Mouse (Mus musculus) CH12F3 (cell line): Measurements from ENCODE around the gene Zbtb9.

Experiments used
- in situ Hi-C: fragments of 300-500 bp; cut with MboI; formaldehyde crosslinking; loops from 2 replicates; pipeline ENCODE4 v1.14.3; 2020; ENCODE audit warnings: low sequenced_read_pairs

Gene Zbtb9

GRCm38 (mm10) chr17:27039432-27040102, 66.6 kb downstream of the Zbtb9 start:
- in situ Hi-C loops = no loop called here

DNA sequence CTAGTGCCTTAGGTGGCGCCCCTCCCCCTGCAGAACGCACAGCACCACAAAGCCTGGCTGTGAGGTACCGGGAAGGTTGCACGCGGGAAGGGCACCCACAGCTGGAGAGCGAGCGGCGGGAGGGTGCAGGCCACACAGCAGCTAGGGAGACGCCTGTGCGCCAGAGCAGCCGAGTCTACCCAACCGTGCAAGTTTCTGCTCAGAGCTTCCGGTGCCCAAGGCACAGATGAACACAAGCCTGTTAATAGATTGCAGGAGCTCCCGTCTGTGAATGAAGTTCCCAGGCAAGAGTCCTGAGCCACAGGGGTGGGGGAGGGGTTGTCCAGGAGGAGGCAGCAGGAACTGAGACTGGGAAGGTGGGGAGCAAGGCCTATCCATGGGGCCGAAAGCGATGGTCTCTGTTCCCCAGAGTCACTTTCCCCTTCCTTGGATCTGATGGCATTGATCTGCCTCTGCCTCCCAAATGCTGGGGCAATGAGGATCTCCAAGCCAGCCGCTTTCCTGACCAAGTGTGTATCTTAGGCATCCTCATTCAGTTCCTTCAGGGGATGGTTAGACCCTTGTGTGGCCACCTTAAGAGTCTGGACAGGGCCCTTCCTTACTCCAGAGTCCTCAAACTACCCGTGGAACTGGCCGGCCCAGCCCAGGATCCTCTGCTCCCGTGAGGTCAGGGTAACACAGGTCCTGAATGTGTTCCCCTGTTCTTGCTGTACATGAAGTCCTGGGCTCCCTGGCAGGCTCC, 67.5 kb downstream of the Zbtb9 start:
- in situ Hi-C loops = no loop called here

DNA sequence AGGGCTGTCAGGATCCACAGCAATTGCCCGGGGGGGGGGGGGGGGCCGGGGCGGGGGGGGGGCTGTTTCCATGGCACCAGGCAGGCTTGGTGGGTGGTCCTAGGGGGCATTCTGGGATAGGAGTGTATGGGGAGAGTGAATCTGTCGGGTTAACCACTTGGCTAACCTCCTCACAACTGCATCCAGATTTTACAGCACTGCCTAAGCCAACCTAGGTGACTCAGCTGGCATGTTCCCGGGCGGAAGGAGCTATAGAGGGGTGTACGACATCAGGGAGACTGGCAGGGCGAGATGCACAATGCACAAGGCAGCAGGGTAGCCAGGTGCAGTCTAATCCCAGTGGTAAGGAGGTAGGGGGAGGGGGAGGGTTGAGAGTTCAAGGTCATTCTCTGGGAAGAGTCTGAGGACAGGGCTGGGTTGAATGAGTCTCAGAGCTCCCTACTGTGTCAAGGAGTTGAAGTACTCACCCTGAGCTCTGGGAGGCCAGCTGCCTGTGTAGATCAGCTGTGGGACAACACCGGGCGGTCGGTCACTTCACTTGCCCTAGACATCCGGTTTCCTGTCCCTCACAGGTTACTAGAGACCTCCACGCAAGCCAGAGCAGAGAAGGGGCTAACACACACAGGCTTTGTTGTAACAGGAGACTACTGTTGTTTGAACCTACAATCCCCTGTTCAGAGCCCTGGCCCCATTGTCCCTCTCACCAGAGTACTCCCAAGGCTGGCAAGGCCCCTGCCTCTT, 68.2 kb downstream of the Zbtb9 start:
- in situ Hi-C loops = no loop called here

- in situ Hi-C loops = no loop called here
These were observed 68.8 kb downstream of the Zbtb9 start for GRCm38 (mm10) chr17:27041787-27042055.

DNA sequence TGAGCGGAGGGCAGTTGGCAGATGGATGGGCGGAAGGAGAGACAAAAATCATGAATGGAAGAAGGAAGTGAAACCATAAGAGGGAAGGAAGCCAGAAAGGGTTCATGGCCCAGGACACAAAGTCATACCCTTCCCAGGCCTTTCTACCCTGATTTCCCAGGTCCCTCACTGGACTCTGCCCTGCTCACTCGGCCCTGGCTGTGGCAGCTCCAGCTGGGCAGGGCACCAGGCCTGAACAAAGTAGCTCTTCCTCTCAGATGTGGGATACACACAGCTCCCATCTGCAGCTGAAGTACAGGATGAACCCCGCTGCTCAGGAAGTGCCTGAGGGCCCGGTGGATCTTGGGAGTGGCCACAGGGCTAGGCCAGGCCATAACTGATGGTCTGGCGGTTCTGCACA, 69.9 kb downstream of the Zbtb9 start:
- in situ Hi-C loops = no loop called here

GRCm38 (mm10) chr17:27045164-27045563, 72.2 kb downstream of the Zbtb9 start:
- in situ Hi-C loops = no loop called here

DNA sequence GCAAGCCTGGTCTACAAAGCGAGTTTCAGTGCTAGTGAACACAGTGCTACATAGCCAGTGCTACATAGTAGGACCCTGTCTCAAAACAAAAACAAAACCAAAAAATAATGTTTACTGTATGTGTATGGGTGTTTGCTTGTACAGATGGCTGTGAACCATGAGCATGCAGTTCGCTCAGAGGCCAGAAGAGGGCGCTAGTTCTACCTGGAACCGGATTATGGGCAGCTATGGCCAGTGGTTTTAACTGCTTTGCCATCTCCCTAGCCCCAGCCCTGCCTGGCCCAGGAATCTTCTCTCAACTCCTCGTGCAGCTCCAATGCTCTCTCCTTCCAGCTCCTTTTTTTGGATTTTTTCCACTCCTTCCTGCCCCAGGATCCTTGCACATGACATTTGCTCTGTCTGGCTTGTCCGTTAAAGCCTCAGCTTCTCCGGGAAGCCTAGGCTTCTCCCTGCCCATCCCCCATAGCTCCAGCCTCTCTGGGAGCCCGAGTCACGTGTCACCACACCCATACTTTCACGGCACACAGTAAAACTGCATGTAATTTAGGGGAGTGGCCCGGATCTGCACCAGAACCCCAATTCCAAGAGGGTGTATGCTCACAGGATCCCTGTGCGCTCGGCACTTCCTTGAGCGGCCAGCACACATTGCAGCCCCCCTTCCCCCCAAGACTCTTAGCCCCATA, 74.9 kb downstream of the Zbtb9 start:
- in situ Hi-C loops = no loop called here

GRCm38 (mm10) chr17:27048445-27049239, 75.7 kb downstream of the Zbtb9 start:
- in situ Hi-C loops = no loop called here

DNA sequence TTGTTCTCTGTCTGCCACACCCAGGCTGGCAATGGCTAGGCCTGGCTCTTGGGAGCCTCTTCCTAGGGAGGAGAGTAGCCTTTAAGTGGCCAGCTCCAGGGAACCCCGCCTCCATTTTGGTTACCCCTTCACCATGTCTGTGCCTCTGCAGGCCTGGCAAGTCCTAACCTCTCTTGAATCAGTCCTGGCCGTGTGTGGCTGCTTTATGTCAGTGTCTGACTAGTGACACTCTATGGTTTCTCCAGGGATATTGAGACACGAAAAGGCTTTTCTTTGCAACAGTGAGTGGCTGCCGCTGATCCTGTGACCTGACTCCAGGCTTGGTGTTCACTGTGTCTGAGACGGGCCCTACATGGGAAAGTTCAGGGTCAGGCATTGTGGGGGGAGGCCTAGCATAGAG, 77.9 kb downstream of the Zbtb9 start:
- in situ Hi-C loops = no loop called here

DNA sequence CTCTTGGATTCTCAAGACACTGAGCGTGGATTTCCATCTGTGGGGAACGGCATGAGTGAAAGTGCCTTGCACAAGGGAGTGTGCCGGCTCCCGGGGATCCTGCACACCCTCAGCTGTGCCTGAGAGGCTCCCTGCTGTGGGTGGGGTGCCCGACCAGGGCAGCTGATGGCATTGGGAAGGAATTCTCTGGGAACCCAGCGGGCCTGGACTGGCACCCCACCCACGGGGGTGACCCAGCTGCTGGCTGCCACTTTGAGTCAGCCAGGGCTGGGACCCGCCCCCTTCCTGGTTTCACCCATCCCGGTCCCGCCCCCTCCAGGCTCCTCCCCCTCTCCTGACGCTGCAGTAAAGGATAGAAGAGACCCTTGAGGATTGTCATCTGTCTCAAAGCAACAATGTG, 78.5 kb downstream of the Zbtb9 start:
- in situ Hi-C loops = no loop called here

- in situ Hi-C loops = no loop called here
These were observed 83.2 kb downstream of the Zbtb9 start for GRCm38 (mm10) chr17:27056170-27056569.

DNA sequence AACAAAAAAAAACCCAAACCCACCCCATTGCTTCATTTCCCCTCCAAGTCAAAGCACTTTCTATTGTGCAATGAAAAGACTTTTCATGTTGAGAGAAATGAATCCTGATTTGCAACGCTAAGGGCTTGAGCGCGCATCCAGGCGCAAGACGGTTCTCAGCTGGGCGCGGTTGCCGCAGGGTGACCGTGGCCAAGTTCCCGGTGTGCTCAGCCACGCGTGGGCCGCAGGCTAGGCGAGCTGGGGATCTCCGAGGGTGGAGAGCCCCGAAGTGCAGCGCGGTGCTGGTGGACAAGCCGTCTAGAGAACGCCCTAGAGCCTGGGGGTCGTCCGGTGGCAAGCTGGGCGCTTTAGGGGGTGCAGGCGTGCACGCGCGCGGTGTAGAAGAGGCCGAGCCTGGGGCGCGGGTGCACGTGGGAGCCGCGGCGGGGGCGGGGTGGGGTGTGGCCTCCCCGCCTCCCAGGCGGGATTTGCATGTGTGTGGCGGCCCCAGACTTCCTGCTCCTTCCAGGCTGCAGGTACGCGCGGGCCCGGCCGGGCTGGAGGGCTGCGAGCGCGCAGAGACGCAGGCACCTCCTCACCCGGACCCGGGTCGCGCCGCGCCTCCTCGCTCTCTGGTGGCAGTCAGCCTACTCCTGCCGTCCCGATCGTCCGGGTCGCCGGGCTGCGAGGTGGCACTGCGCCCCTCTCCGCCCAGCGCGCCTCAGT, 84.0 kb downstream of the Zbtb9 start, which contains the start of gene Itpr3:
TSS of gene Itpr3 (plus strand) at position 493 of the 705 bp plus-strand sequence.
- in situ Hi-C loops = no loop called here

- in situ Hi-C loops = no loop called here
These were observed 84.6 kb downstream of the Zbtb9 start for GRCm38 (mm10) chr17:27057517-27058055.
